Mouse (Mus musculus) ES-Bruce4 (cell line): ENCODE measurements around the gene Mog. TPM values are rescaled to one million over a fixed set of nuclear protein-coding genes. Genes with fewer than 3 reads are reported as not detected.
"Not testable (repeated sequence)": the region's sequence is repeated elsewhere in the genome, so short reads cannot be mapped to it uniquely, and the experiment has no call there.

Source experiments
- H3K27ac ChIP-seq: 2 replicates; pipeline ENCODE4 v1.5.1; 2012; ENCODE audit warnings: low read length, inconsistent platforms; ENCODE audit not compliant: insufficient read depth
- H3K27me3 ChIP-seq: 2 replicates; pipeline ENCODE4 v1.6.1; 2012; ENCODE audit warnings: mild to moderate bottlenecking, low read length, inconsistent platforms; ENCODE audit not compliant: control insufficient read depth, poor library complexity, insufficient read depth, severe bottlenecking
- H3K36me3 ChIP-seq: 2 replicates; pipeline ENCODE4 v1.6.1; 2012; ENCODE audit warnings: inconsistent platforms, mild to moderate bottlenecking, low read length, moderate library complexity; ENCODE audit not compliant: control insufficient read depth, poor library complexity, insufficient read depth, severe bottlenecking
- H3K4me1 ChIP-seq: one replicate; pipeline ENCODE4 v1.8.1; 2011; ENCODE audit warnings: low read length; ENCODE audit not compliant: control insufficient read depth, insufficient read depth
- H3K4me3 ChIP-seq: 2 replicates; pipeline ENCODE4 v1.5.1; 2011; ENCODE audit warnings: low read depth, mild to moderate bottlenecking, low read length
- H3K9ac ChIP-seq: 2 replicates; pipeline ENCODE4 v1.6.1; 2012; ENCODE audit warnings: low read depth, mild to moderate bottlenecking, inconsistent platforms; ENCODE audit not compliant: poor library complexity, severe bottlenecking
- H3K9me3 ChIP-seq: replicated peaks from 2 replicates; pipeline ENCODE4 v1.6.1; 2012; ENCODE audit warnings: mild to moderate bottlenecking, low read length, inconsistent platforms; ENCODE audit not compliant: control insufficient read depth, poor library complexity, insufficient read depth, severe bottlenecking
- CTCF ChIP-seq: IDR thresholded peaks from one replicate; pipeline ENCODE4 v1.8.1; 2011; ENCODE audit warnings: low read depth, low read length
- EP300 ChIP-seq: IDR thresholded peaks from 2 replicates; pipeline ENCODE4 v1.6.1; 2011; ENCODE audit warnings: low read depth, low read length; ENCODE audit not compliant: insufficient read depth
- POLR2A ChIP-seq: IDR thresholded peaks from one replicate; pipeline ENCODE4 v1.8.1; 2011; ENCODE audit warnings: low read length; ENCODE audit not compliant: insufficient read depth
- polyA plus RNA-seq: library from polyadenylated mRNA; stranded (reverse); fragments of >200 nt; gene quantifications from 2 replicates; pipeline ENCODE4 v1.2.4, GENCODE M21; 2011; ENCODE audit warnings: low read depth; ENCODE audit not compliant: missing spikeins, insufficient read depth, insufficient read length

Mog gene
- polyA plus RNA-seq, 1 experiment = not detected

DNA sequence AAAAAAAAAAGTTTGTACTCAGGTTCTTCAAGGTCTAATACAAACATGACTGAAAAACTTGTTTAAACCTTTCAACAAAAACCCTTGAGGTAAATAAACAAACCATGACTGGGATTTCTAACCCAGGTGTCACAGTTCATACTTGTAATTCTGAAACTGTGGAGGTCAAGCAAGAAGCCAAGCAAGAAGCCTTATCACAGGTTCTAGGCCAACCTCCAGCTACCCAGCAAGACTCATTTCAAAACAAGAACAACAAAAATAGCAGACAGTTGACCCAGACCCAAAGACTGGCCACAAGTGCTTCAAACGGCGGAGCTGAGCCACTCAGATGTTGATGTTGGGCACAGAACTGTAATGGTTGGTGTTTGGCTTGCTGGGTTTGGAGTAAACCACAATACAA, 28.7 kb downstream of the Mog start:
- Histone ChIP-seq H3K9ac (peak overlapping the region; percentile 65), H3K27ac (peak overlapping the region; percentile 100)

DNA sequence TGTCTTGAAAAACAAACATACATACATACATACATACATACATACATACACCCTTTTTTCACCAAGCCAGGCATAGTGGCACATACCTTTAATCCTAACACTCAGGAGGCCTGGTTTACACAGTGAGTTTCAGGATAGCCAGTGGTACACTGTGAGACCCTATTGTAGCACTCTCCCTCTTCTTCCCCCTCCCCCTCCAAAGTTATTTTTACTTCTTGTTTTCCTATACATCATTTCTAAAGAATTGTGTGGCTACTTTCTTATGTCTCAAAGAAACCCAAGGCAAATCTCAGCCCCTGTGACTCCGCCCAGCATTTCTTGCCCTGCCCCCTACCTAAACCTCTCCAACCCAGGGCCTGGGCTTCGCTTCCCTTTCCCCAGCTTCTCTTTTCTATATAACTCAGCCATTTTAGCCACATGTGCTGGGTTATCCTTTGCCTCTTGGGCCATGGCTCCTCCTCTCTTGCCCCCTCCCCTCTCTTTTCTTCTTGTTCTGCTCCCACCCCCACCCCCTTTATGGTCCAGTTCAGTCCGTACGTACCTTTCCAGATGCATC, 29.4 kb downstream of the Mog start:
- no peaks in the 10 kb centered on the region for H3K36me3 ChIP-seq
- peak overlapping the region; percentile 65 for H3K9ac ChIP-seq
- H3K27me3 ChIP-seq = no peaks in the 10 kb centered on the region
- peaks cover 4% of the 10 kb centered on the region for H3K4me1 ChIP-seq
- peak overlapping the region; percentile 100 for H3K27ac ChIP-seq
- H3K9me3 ChIP-seq = no peaks in the 10 kb centered on the region
- TF ChIP-seq CTCF = no peak
- TF ChIP-seq EP300 = no peak
- no peak for TF ChIP-seq POLR2A
- no peak overlapping the region for H3K4me3 ChIP-seq

More for the DNA sequence above, 28.7 kb downstream of the Mog start:
- Histone ChIP-seq H3K36me3 (no peaks in the 10 kb centered on the region), H3K4me1 (peaks cover 4% of the 10 kb centered on the region), H3K9me3 (no peaks in the 10 kb centered on the region), H3K27me3 (no peaks in the 10 kb centered on the region), H3K4me3 (no peak overlapping the region)
- TF ChIP-seq EP300 (no peak), CTCF (no peak)

DNA sequence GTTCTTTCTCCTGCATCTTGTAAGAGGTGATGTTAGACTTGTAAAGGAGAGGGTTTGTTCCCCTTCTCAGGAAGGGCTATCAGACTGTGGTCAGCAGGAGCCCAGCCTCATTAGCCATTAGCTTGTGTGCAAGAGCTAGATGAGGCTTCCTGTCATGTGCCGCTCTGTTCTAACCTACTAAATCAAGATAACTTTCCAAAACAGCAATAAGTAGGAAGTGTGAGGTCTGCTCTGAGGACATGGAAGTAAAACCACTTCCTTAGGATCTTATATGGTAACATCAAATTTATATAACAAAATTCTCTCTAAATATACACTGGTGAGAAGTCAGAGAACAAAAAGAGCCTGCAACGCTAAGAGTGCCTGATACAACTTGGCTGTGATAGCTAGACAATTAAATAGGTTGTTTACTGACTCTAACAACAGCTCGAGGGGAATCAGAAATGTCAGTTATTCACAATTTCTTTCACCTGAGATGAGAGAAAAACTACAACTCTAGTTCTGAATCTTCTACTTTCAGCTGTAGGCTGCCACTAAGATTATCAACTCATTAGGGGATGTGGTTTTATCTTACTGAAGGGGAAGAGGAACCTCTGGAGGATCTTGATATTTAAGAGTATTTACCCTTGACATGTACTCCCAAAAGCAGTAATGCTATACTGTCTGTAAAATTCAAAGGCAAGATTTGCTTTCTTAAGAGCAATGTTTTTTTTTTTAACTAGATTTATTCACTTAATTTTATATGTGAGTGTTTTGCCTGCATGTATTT, 30.7 kb downstream of the Mog start:
- no peaks in the 10 kb centered on the region for H3K27me3 ChIP-seq
- TF ChIP-seq EP300 (no peak), CTCF (no peak), POLR2A (no peak)
- H3K36me3 ChIP-seq = no peaks in the 10 kb centered on the region
- H3K4me1 ChIP-seq = peaks cover 4% of the 10 kb centered on the region
- H3K9me3 ChIP-seq = no peaks in the 10 kb centered on the region
- peak overlapping the region; percentile 27; the same call in 1 of the 2 replicates for H3K9ac ChIP-seq
- no peak overlapping the region for H3K4me3 ChIP-seq
- H3K27ac ChIP-seq = peak overlapping the region; percentile 64

DNA sequence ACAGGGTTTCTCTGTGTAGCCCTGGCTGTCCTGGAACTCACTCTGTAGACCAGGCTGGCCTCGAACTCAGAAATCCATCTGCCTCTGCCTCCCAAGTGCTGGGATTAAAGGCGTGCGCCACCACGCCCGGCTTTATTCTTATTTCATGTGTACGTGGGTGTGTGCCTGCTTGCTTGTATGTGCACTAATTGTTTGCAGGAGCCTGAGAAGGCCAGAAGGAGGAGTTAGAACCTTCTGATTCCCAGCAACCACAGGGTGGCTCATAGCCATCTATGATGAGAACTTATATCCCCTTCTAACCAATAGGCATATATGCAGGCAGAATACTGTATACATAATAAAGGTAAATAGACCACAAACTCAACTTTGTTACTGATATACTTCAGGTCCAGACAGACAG, 32.6 kb downstream of the Mog start:
- not testable (repeated sequence) for H3K9me3 ChIP-seq, H3K9ac ChIP-seq, H3K4me1 ChIP-seq, H3K4me3 ChIP-seq, H3K27me3 ChIP-seq, H3K36me3 ChIP-seq
- H3K27ac ChIP-seq = peak overlapping the region; percentile 26; the same call in 1 of the 2 replicates

DNA sequence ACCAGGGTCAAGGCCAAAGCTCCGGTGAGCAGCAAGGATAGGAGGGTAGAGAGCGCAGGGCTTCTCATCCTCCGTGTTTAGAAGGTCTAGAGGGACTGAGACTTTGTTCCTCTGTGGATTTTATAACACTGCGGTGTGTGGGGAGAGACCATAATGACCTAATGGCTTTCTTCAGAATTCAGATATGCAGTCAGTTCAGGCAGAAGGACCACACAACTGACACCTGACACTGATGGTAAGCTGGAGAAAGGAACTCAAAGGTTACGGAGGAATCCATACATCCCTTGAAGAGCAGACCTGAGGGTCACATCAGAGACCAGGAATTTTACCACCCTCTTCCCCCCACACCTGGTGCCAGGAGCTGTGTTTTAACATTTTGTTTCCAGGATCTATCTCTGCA, 33.8 kb downstream of the Mog start, which contains the start of gene H2-M5:
Gene H2-M5, minus strand, starts transcription at position 101 of the 400 bp plus-strand sequence.
- Histone ChIP-seq H3K4me1 (peaks cover 5% of the 10 kb centered on the region), H3K36me3 (no peaks in the 10 kb centered on the region), H3K27me3 (no peaks in the 10 kb centered on the region), H3K27ac (peak within 1 kb of the TSS; percentile 64), H3K4me3 (peak within 1 kb of the TSS; percentile 76), H3K9ac (peak within 1 kb of the TSS; percentile 60), H3K9me3 (no peaks in the 10 kb centered on the region)
- TF ChIP-seq POLR2A = no peak
- TF ChIP-seq CTCF = no peak
- no peak for TF ChIP-seq EP300

DNA sequence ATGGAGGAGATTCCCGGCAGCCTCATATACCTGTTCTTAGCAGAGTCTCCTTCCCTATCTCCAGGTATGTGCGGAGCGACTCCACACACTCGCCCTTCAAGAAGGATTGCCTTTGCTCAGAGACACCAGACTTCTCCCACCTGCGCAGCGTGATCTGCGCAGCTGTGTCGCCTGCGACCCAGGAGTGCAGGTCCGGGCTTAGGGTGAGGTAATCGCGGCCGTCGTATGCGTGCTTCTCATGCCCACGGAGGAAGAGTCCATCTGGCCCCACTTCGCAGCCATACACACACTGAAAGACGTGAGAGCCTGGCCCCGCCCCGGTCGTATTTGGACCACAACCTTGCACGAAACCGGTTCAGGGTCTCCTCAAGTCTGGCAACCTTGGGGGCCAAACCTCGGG, 34.7 kb downstream of the Mog start:
- H3K27ac ChIP-seq = peak overlapping the region; percentile 64
- TF ChIP-seq POLR2A (no peak), EP300 (no peak), CTCF (no peak)
- peaks cover 5% of the 10 kb centered on the region for H3K4me1 ChIP-seq
- no peaks in the 10 kb centered on the region for H3K36me3 ChIP-seq
- no peaks in the 10 kb centered on the region for H3K9me3 ChIP-seq
- H3K27me3 ChIP-seq = no peaks in the 10 kb centered on the region
- peak overlapping the region; percentile 76 for H3K4me3 ChIP-seq
- H3K9ac ChIP-seq = peak overlapping the region; percentile 60
